Mouse (Mus musculus) natural killer cell, adult 2 months (primary cell): ENCODE measurements around the gene Rnf2.
"Not testable (repeated sequence)": the region's sequence is repeated elsewhere in the genome, so short reads cannot be mapped to it uniquely, and the experiment has no call there.

Experiments
- DNase-seq, 2 experiments: peaks; one replicate each; pipeline ENCODE4 v3.0.0; 2022; ENCODE audit warnings: low spot score in 2 of 2

Rnf2 gene

GRCm38 (mm10) chr1:151484754-151485153 lies 16.0 kb downstream of the Rnf2 start:
- no peak for DNase-seq

DNA sequence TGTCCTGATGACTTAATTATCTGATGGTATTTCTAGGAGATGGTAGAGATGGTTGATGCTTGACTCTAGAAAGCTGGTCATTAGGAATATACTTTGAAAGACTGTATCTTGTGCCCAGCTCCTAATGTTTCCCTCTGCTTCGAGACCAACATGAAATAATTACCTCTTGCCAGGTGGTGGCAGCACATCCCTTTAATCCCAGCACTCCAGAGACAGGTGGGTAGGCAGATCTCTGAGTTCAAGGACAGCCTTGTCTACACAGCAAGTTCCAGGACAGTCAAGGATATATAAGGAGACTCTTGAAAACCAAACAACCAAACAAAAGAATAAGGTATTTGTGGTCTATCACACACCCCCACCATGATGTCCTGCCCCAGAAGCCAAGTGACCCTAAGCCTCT lies 17.2 kb downstream of the Rnf2 start:
- peak; percentile 12 to 27 for DNase-seq

GRCm38 (mm10) chr1:151482497-151482896 lies 18.3 kb downstream of the Rnf2 start:
- no peak for DNase-seq

GRCm38 (mm10) chr1:151472386-151472785 lies 28.4 kb downstream of the Rnf2 start:
- DNase-seq = not testable (repeated sequence)

DNA sequence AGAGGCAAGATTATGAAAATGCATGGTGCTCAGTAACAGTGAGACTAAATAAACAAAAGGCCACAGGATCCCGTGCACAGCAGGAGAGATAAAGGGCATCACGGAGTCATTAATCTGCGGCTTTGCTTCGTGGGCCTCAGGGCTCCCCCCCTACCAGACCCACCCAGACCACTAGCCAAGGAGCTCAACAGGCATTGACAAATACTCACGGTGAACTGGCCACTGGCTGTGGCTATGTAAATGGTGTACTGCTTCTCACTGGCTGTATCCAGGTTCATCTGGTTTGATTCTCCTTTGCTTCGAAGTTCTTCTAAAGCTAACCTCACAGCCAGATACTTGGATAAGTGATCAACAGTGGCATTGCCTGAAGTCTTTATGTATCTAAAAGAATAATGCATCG lies 29.3 kb downstream of the Rnf2 start:
- no peak for DNase-seq

DNA sequence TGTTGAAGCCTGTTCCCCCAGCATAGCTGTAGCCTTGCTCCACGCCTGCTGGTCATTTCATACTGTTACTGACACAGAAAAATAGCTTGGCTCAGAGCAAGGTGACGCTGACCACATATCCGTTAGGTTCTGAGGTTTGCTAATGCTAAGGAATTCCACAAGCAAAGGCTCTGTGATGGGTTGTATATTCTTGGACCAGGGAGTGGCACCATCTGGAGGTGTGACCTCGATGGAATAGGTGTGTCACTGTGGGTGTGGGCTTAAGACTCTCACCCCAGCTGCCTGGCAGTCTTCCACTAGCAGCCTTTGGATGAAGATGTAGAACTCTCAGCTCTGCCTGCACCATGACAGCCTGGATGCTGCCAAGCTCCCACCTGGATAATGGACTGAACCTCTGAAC lies 34.2 kb downstream of the Rnf2 start:
- DNase-seq = no peak

- no peak for DNase-seq
Measured at GRCm38 (mm10) chr1:151464914-151465313, 35.8 kb downstream of the Rnf2 start.

DNA sequence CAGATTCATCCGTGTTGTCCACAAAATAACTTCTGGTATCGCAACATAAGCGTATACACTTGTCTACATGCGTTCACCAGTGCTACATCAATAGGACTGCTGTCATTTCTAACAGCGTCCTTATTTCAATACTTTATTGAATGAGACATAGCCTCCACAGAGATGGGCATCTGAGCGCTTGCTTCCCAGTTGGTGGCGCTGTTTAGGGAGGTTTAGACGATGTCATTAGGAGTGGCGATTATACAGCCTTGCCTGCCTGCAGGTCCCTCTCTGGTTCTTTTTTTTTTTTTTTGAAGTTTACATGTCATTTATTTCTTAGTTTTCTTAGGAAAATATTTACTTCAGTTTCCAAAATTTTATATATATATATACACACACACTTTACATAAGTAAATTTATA lies 39.5 kb downstream of the Rnf2 start:
- no peak for DNase-seq

GRCm38 (mm10) chr1:151457087-151457486 lies 43.7 kb downstream of the Rnf2 start:
- peak; percentile 22 for DNase-seq

DNA sequence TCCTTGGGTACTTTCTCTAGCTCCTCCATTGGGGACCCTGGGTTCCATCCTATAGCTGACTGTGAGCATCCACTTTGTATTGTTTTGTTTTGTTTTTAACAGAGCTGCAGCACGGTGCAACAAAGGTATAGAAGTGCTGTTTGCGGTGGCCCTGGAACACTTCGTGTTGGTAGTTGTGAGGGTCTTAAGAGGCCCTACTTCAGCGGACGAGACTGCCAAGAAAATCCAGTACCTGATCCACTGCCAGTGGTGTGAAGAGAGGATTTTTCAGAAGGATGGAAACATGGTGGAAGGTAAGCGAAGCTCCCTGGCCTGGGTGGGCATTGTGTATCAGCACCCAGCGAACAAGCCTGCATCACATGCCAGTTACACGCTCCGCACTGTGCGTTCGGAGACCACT lies 48.8 kb downstream of the Rnf2 start:
- no peak for DNase-seq

GRCm38 (mm10) chr1:151450851-151451250 lies 49.9 kb downstream of the Rnf2 start:
- no peak for DNase-seq

DNA sequence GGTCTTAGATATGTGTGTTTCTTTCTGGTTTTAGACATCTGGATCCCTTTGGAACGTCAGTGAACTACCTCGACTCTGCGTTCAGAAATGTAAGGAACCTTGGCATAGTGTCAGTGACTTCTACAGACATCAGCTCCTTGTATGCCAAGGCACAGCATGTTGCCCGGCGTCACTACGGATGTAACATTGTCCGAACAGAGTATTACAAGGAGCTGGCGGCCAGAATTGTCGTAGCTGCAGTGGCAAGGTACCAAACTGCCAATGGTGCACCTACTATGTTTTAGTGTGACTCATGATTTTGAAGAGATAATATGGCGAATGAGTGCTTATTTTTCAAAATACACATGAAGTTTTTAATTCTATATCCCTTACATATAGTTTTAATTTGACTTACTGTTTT lies 50.9 kb downstream of the Rnf2 start:
- no peak for DNase-seq

DNA sequence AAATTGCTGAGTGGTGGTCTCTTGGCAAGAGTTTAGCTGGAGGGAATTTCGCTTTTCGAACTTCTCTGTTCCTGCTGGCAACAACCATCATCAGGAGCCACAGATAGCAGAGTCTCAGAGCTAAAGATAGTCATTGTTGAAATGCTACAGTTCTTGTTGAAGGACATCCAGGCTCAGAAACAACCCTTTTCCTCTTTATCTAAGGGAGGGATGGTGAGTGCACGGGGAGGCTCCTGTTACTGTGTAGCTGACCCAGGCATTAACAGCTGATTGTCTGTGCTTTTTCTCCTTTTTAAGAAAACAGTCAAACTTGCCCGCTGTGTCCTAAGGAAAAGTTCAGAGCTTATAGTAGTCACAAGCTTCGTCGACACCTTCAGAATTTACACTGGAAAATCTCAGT lies 65.3 kb downstream of the Rnf2 start:
- DNase-seq = no peak

- no peak for DNase-seq
Measured at GRCm38 (mm10) chr1:151429316-151429715, 71.4 kb downstream of the Rnf2 start.

GRCm38 (mm10) chr1:151428263-151429221 lies 72.2 kb downstream of the Rnf2 start, which contains the start of the genes Swt1 and Trmt1l:
Gene Swt1, minus strand, starts transcription at chr1:151428455.
Gene Trmt1l, plus strand, starts transcription at chr1:151428542.
- peak; percentile 95 for DNase-seq

GRCm38 (mm10) chr1:151427888-151428262 lies 72.9 kb downstream of the Rnf2 start:
- no peak for DNase-seq

- no peak for DNase-seq
Measured at GRCm38 (mm10) chr1:151426947-151427600, 73.7 kb downstream of the Rnf2 start.

- DNase-seq = no peak
Measured at GRCm38 (mm10) chr1:151422178-151422577, 78.6 kb downstream of the Rnf2 start.

DNA sequence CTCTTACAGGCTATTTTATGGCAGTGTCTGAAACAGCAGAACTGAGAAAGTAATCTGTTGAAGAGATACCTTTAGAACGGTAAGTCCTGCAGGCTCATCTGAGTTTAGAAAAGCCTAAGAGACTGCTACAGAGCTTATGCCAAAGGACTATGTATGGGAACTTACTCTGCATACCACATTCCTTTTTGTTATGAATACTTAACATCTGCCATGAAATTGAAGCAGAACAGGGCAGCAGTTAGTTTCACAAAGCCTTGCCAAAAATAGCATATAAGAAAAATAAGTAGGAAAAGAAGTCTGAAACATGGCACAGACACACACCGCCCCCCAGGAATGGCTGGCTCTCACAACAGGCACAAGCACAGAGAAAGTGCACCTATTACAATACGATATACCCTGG lies 90.9 kb downstream of the Rnf2 start:
- no peak for DNase-seq
